Mouse (Mus musculus) forebrain, embryonic 11.5 days (tissue): ENCODE data around the gene Pum2. TPM values are rescaled to one million over a fixed set of nuclear protein-coding genes. Genes with fewer than 3 reads are reported as not detected.
"Not testable (repeated sequence)": the region's sequence is repeated elsewhere in the genome, so short reads cannot be mapped to it uniquely, and the experiment has no call there.

Source experiments
- ATAC-seq: fragments of 200-750 bp; cut with Nextera tagmentation; replicated peaks from 2 replicates; pipeline ENCODE4 v1.8.0; 2017; ENCODE audit warnings: moderate TSS enrichment; ENCODE audit not compliant: low FRiP score
- DNase-seq: peaks from one replicate; pipeline ENCODE4 v3.0.0-alpha.2; 2017; ENCODE audit warnings: low spot score
- H3K27ac ChIP-seq: fragments of 300-500 bp; sonication (generic); 2 replicates; pipeline ENCODE4 v1.5.1; 2014; ENCODE audit warnings: low read depth, low read length
- H3K27me3 ChIP-seq: fragments of 300-500 bp; sonication (generic); 2 replicates; pipeline ENCODE4 v1.6.1; 2014; ENCODE audit warnings: mild to moderate bottlenecking, low read length, mixed read lengths; ENCODE audit not compliant: control insufficient read depth, insufficient read depth
- H3K36me3 ChIP-seq: fragments of 300-500 bp; sonication (generic); 2 replicates; pipeline ENCODE4 v1.6.1; 2014; ENCODE audit warnings: mild to moderate bottlenecking, low read length, moderate library complexity, mixed read lengths; ENCODE audit not compliant: control insufficient read depth, insufficient read depth
- H3K4me1 ChIP-seq: fragments of 300-500 bp; sonication (generic); replicated peaks from 2 replicates; pipeline ENCODE4 v1.6.1; 2014; ENCODE audit warnings: low read length, mixed read lengths; ENCODE audit not compliant: control insufficient read depth, insufficient read depth
- H3K4me2 ChIP-seq: fragments of 300-500 bp; sonication (generic); 2 replicates; pipeline ENCODE4 v1.6.1; 2014; ENCODE audit warnings: low read depth, mild to moderate bottlenecking, low read length, moderate library complexity, mixed read lengths; ENCODE audit not compliant: severe bottlenecking
- H3K4me3 ChIP-seq: fragments of 300-500 bp; sonication (generic); 2 replicates; pipeline ENCODE4 v1.5.1; 2014; ENCODE audit warnings: low read depth, low read length
- H3K9ac ChIP-seq: fragments of 300-500 bp; sonication (generic); 2 replicates; pipeline ENCODE4 v1.6.1; 2014; ENCODE audit warnings: low read length
- H3K9me3 ChIP-seq: fragments of 300-500 bp; sonication (generic); 2 replicates; pipeline ENCODE4 v1.6.1; 2016; ENCODE audit warnings: low read length, mixed read lengths; ENCODE audit not compliant: control insufficient read depth
- WGBS: fragments of 180-500 bp; shearing (Covaris S2); extraction: QIAGEN DNeasy Blood & Tissue Kit; methylation state at CpG from one replicate; pipeline ENCODE4 v1.1.7; 2014; 5-methylcytosine and 5-hydroxymethylcytosine counted together
- polyA plus RNA-seq: library from polyadenylated mRNA; unstranded; fragments of >200 nt; fragmentation: Nextera tagmentation; extraction: Ambion mirVana; gene quantifications from 2 replicates; pipeline ENCODE4 v1.2.1, GENCODE M21; 2014

Gene Pum2
- polyA plus RNA-seq, result 101 and 106 TPM in 2 replicates

- peak within 1 kb of the TSS; percentile 98 for H3K27ac ChIP-seq
- DNase-seq (peak; percentile 98), ATAC-seq (peak; percentile 93)
- H3K4me1 ChIP-seq, result peaks cover 12% of the 10 kb centered on the region
- WGBS, result 1% methylated on average over 29 of the region's 41 CpGs
- H3K4me3 ChIP-seq, result peak within 1 kb of the TSS; percentile 95
- no peaks in the 10 kb centered on the region for H3K36me3 ChIP-seq
- H3K9ac ChIP-seq, result peak within 1 kb of the TSS; percentile 99
- no peaks in the 10 kb centered on the region for H3K27me3 ChIP-seq
- H3K4me2 ChIP-seq, result peak within 1 kb of the TSS; percentile 60
- no peaks in the 10 kb centered on the region for H3K9me3 ChIP-seq
These were observed at the start of gene Pum2 for GRCm38 (mm10) chr12:8673974-8674306. TSS of gene Pum2 (plus strand) at chr12:8674134.

- no peaks in the 10 kb centered on the region for H3K9me3 ChIP-seq
- no peak overlapping the region for H3K4me3 ChIP-seq
- H3K36me3 ChIP-seq, result no peaks in the 10 kb centered on the region
- DNase-seq (no peak), ATAC-seq (no peak)
- H3K27ac ChIP-seq, result no peak overlapping the region
- no peak overlapping the region for H3K9ac ChIP-seq
- H3K4me2 ChIP-seq, result no peak overlapping the region
- 91% methylated on average over 6 of the region's 6 CpGs for WGBS
- H3K4me1 ChIP-seq, result no peaks in the 10 kb centered on the region
- H3K27me3 ChIP-seq, result no peaks in the 10 kb centered on the region
These were observed 44.4 kb upstream of the Pum2 start for GRCm38 (mm10) chr12:8629537-8629936.

- Histone ChIP-seq H3K27ac (no peak overlapping the region), H3K4me3 (no peak overlapping the region), H3K9me3 (no peaks in the 10 kb centered on the region), H3K4me2 (no peak overlapping the region), H3K36me3 (no peaks in the 10 kb centered on the region), H3K9ac (no peak overlapping the region), H3K4me1 (no peaks in the 10 kb centered on the region), H3K27me3 (no peaks in the 10 kb centered on the region)
- DNase-seq (no peak), ATAC-seq (no peak)
- WGBS, result 89% methylated on average over 1 of the region's 1 CpGs
These were observed 42.2 kb upstream of the Pum2 start for GRCm38 (mm10) chr12:8631691-8632090.

- no peaks in the 10 kb centered on the region for H3K27me3 ChIP-seq
- H3K4me2 ChIP-seq, result no peak overlapping the region
- no peaks in the 10 kb centered on the region for H3K36me3 ChIP-seq
- WGBS, result 89% methylated on average over 2 of the region's 2 CpGs
- H3K9me3 ChIP-seq, result no peaks in the 10 kb centered on the region
- no peak overlapping the region for H3K9ac ChIP-seq
- H3K4me3 ChIP-seq, result no peak overlapping the region
- DNase-seq (no peak), ATAC-seq (no peak)
- no peak overlapping the region for H3K27ac ChIP-seq
- H3K4me1 ChIP-seq, result no peaks in the 10 kb centered on the region
These were observed 41.1 kb upstream of the Pum2 start for GRCm38 (mm10) chr12:8632737-8633365.

- ATAC-seq (no peak), DNase-seq (no peak)
- Histone ChIP-seq H3K4me2 (no peak overlapping the region), H3K36me3 (no peaks in the 10 kb centered on the region), H3K27ac (no peak overlapping the region), H3K27me3 (no peaks in the 10 kb centered on the region), H3K4me3 (no peak overlapping the region), H3K9ac (no peak overlapping the region), H3K4me1 (no peaks in the 10 kb centered on the region), H3K9me3 (no peaks in the 10 kb centered on the region)
- 98% methylated on average over 1 of the region's 1 CpGs for WGBS
These were observed 39.6 kb upstream of the Pum2 start for GRCm38 (mm10) chr12:8634306-8634705.

- no peaks in the 10 kb centered on the region for H3K36me3 ChIP-seq
- ATAC-seq (no peak), DNase-seq (no peak)
- no peaks in the 10 kb centered on the region for H3K9me3 ChIP-seq
- H3K4me1 ChIP-seq, result no peaks in the 10 kb centered on the region
- H3K4me2 ChIP-seq, result no peak overlapping the region
- no peak overlapping the region for H3K27ac ChIP-seq
- no peak overlapping the region for H3K4me3 ChIP-seq
- WGBS, result 98% methylated on average over 4 of the region's 4 CpGs
- no peaks in the 10 kb centered on the region for H3K27me3 ChIP-seq
- no peak overlapping the region for H3K9ac ChIP-seq
These were observed 38.4 kb upstream of the Pum2 start for GRCm38 (mm10) chr12:8635546-8635945.

GRCm38 (mm10) chr12:8636945-8637344, 37.0 kb upstream of the Pum2 start:
- no peak for DNase-seq
- 94% methylated on average over 14 of the region's 14 CpGs for WGBS

GRCm38 (mm10) chr12:8638411-8639087, 35.4 kb upstream of the Pum2 start:
- not testable (repeated sequence) for H3K4me1 ChIP-seq, H3K9me3 ChIP-seq, H3K4me2 ChIP-seq, H3K36me3 ChIP-seq, H3K9ac ChIP-seq, H3K27me3 ChIP-seq, ATAC-seq, H3K4me3 ChIP-seq, H3K27ac ChIP-seq
- DNase-seq, result peak; percentile 86
- 76% methylated on average over 10 of the region's 10 CpGs for WGBS

More at GRCm38 (mm10) chr12:8636945-8637344, 37.0 kb upstream of the Pum2 start:
- no peaks in the 10 kb centered on the region for H3K9me3 ChIP-seq
- no peak for ATAC-seq
- no peak overlapping the region for H3K9ac ChIP-seq
- no peaks in the 10 kb centered on the region for H3K4me1 ChIP-seq
- H3K27ac ChIP-seq, result no peak overlapping the region
- no peak overlapping the region for H3K4me3 ChIP-seq
- H3K4me2 ChIP-seq, result no peak overlapping the region
- H3K27me3 ChIP-seq, result no peaks in the 10 kb centered on the region
- H3K36me3 ChIP-seq, result no peaks in the 10 kb centered on the region

- peak overlapping the region; percentile 74 for H3K4me3 ChIP-seq
- ATAC-seq, result not testable (repeated sequence)
These were observed 33.7 kb upstream of the Pum2 start for GRCm38 (mm10) chr12:8640186-8640585.

More at GRCm38 (mm10) chr12:8640186-8640585, 33.7 kb upstream of the Pum2 start:
- peak overlapping the region; percentile 49; the same call in 1 of the 2 replicates for H3K4me2 ChIP-seq
- H3K36me3 ChIP-seq, H3K9ac ChIP-seq, H3K27me3 ChIP-seq, DNase-seq, H3K27ac ChIP-seq, H3K9me3 ChIP-seq, H3K4me1 ChIP-seq: not testable (repeated sequence)
- 4% methylated on average over 2 of the region's 2 CpGs for WGBS
